Mouse (Mus musculus) ES-Bruce4 (cell line): ENCODE data around the gene Galp. TPM values are rescaled to one million over a fixed set of nuclear protein-coding genes. Genes with fewer than 3 reads are reported as not detected.
"Not testable (repeated sequence)": the region's sequence is repeated elsewhere in the genome, so short reads cannot be mapped to it uniquely, and the experiment has no call there.

Experiments
- H3K27ac ChIP-seq: 2 replicates; pipeline ENCODE4 v1.5.1; 2012; ENCODE audit warnings: low read length, inconsistent platforms; ENCODE audit not compliant: insufficient read depth
- H3K27me3 ChIP-seq: 2 replicates; pipeline ENCODE4 v1.6.1; 2012; ENCODE audit warnings: mild to moderate bottlenecking, low read length, inconsistent platforms; ENCODE audit not compliant: control insufficient read depth, poor library complexity, insufficient read depth, severe bottlenecking
- H3K36me3 ChIP-seq: 2 replicates; pipeline ENCODE4 v1.6.1; 2012; ENCODE audit warnings: inconsistent platforms, mild to moderate bottlenecking, low read length, moderate library complexity; ENCODE audit not compliant: control insufficient read depth, poor library complexity, insufficient read depth, severe bottlenecking
- H3K4me1 ChIP-seq: one replicate; pipeline ENCODE4 v1.8.1; 2011; ENCODE audit warnings: low read length; ENCODE audit not compliant: control insufficient read depth, insufficient read depth
- H3K4me3 ChIP-seq: 2 replicates; pipeline ENCODE4 v1.5.1; 2011; ENCODE audit warnings: low read depth, mild to moderate bottlenecking, low read length
- H3K9ac ChIP-seq: 2 replicates; pipeline ENCODE4 v1.6.1; 2012; ENCODE audit warnings: low read depth, mild to moderate bottlenecking, inconsistent platforms; ENCODE audit not compliant: poor library complexity, severe bottlenecking
- H3K9me3 ChIP-seq: replicated peaks from 2 replicates; pipeline ENCODE4 v1.6.1; 2012; ENCODE audit warnings: mild to moderate bottlenecking, low read length, inconsistent platforms; ENCODE audit not compliant: control insufficient read depth, poor library complexity, insufficient read depth, severe bottlenecking
- CTCF ChIP-seq: IDR thresholded peaks from one replicate; pipeline ENCODE4 v1.8.1; 2011; ENCODE audit warnings: low read depth, low read length
- EP300 ChIP-seq: IDR thresholded peaks from 2 replicates; pipeline ENCODE4 v1.6.1; 2011; ENCODE audit warnings: low read depth, low read length; ENCODE audit not compliant: insufficient read depth
- POLR2A ChIP-seq: IDR thresholded peaks from one replicate; pipeline ENCODE4 v1.8.1; 2011; ENCODE audit warnings: low read length; ENCODE audit not compliant: insufficient read depth
- polyA plus RNA-seq: library from polyadenylated mRNA; stranded (reverse); fragments of >200 nt; gene quantifications from 2 replicates; pipeline ENCODE4 v1.2.4, GENCODE M21; 2011; ENCODE audit warnings: low read depth; ENCODE audit not compliant: missing spikeins, insufficient read depth, insufficient read length

Gene Galp
- polyA plus RNA-seq, 1 experiment: not detected

DNA sequence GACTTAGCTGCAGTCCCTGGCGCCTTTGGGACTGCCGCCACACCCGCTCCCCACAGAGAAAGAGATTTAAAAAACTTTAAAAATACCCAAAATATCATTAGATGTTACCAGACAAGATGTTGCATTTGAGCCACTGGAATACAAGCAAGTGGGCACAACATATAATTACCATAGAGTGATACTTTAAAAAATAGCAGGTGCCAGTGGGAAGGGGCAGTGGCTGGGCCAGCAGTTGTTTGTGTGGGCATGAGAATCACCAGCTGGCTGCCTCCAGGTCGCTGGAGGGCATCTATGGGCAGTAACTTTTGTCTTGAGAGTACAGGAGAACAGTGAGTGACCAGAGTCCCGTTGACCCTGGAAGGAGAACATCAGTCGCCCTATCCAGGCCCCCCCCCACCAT lies 55.5 kb downstream of the Galp start, which contains the start of gene Epp13:
Epp13 (plus strand) TSS at position 301 of the 400 bp plus-strand sequence.
- Histone ChIP-seq H3K27me3 (no peaks in the 10 kb centered on the region), H3K9me3 (peaks cover 6% of the 10 kb centered on the region), H3K4me3 (no peak within 1 kb of the TSS), H3K36me3 (no peaks in the 10 kb centered on the region), H3K27ac (no peak within 1 kb of the TSS), H3K9ac (no peak within 1 kb of the TSS), H3K4me1 (no peaks in the 10 kb centered on the region)
- TF ChIP-seq POLR2A (no peak), EP300 (no peak), CTCF (no peak)

DNA sequence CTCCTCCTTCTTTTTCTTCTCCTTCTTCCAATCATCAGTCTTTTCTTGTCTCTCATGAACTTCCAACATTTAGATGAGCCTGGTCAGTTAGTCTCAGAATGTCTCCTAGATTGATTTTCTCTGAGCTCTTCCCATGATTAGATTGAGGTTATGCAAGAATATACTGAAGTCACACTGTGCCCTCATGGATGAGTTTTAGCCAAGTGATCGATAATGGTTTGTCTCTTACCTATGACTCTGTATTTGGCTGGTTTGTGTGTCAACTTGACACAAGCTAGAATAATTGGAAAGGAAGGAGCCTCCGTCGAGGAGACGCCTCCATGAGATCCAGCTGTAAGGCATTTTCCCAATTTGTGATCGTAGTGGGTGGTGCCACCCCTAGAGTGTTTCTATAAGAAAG lies 57.6 kb downstream of the Galp start:
- no peaks in the 10 kb centered on the region for H3K36me3 ChIP-seq
- H3K27ac ChIP-seq: no peak overlapping the region; the same call in 1 of the 2 replicates
- H3K9ac ChIP-seq: no peak overlapping the region
- no peaks in the 10 kb centered on the region for H3K27me3 ChIP-seq
- peaks cover 6% of the 10 kb centered on the region for H3K9me3 ChIP-seq
- no peak for TF ChIP-seq POLR2A
- no peak for TF ChIP-seq CTCF
- no peak for TF ChIP-seq EP300
- H3K4me3 ChIP-seq: no peak overlapping the region
- H3K4me1 ChIP-seq: no peaks in the 10 kb centered on the region

DNA sequence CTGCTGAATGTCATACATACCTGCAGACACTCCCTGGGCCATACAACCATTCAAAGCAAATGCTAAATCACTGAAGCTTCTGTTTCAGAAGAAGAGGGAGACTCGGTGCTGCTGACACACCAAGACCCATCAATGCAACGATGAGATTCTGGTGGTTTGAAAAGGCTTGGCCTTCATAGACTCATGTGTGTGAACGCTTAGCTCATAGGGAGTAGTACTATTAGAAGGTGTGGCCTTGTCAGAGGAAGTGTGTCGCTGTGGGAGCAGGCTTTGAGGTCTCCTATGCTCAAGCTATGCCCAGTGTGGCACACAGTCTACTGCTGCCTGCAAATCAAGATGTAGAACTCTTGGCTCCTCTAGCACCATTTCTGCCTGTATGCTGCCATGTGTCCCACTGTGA lies 60.5 kb downstream of the Galp start:
- H3K36me3 ChIP-seq: no peaks in the 10 kb centered on the region
- H3K4me1 ChIP-seq: no peaks in the 10 kb centered on the region
- no peak overlapping the region for H3K9ac ChIP-seq
- no peak for TF ChIP-seq POLR2A
- no peak for TF ChIP-seq EP300
- no peak for TF ChIP-seq CTCF
- no peak overlapping the region for H3K4me3 ChIP-seq
- peaks cover 5% of the 10 kb centered on the region for H3K9me3 ChIP-seq
- peak overlapping the region; percentile 100 for H3K27ac ChIP-seq
- H3K27me3 ChIP-seq: no peaks in the 10 kb centered on the region

DNA sequence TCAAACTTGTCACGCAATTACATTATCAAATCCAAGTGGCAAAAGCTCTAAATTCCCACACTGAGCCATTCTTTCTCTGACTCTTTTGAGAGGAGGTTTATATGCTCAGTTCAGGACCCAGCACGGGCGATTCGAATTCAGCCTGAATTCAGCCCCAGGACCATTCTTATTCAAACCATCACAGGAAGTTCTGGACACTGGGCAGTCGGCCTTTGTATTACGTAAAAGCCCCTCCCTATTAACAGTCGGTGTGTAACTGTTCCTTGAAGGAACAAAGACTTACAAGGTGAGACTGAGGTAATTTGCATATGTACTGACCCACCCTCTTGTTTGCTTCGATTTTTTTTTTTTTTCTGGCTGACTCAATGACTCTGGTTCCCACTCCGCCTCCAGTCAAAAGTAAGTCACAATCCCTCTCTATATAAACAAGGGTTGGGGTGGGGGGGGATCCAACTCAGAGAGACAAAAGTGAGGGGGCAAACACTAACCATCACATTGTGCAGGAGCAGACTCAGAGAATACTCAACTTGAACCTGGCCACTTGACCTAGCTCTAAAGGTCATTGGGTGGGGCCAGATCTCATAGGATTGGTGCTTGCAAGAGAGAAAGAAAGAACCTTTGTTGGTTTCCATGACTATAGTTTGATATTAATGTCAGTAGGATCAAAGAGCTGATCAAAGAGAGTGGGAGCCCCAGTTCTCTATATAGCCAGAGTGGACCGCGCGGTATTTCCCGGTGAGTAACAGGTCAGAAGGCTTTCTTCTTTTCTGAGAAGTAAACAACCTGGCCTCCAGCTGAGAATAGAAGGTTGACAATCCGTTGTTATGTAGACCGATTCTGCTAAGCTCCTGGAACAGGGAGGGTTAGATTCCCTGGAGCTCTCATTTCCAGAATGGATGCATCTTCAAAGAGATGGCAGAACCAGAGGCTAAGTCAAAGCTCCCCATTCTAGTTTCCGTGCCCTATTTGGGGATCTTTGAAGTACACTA lies 61.6 kb downstream of the Galp start:
- TF ChIP-seq CTCF (no peak), POLR2A (no peak), EP300 (peak; percentile 95)
- peak overlapping the region; percentile 67 for H3K4me3 ChIP-seq
- H3K9ac ChIP-seq: peak overlapping the region; percentile 90
- H3K36me3 ChIP-seq: no peaks in the 10 kb centered on the region; the same call in 1 of the 2 replicates
- H3K9me3 ChIP-seq: peaks cover 3% of the 10 kb centered on the region
- no peaks in the 10 kb centered on the region for H3K27me3 ChIP-seq
- no peaks in the 10 kb centered on the region for H3K4me1 ChIP-seq
- H3K27ac ChIP-seq: peak overlapping the region; percentile 100

DNA sequence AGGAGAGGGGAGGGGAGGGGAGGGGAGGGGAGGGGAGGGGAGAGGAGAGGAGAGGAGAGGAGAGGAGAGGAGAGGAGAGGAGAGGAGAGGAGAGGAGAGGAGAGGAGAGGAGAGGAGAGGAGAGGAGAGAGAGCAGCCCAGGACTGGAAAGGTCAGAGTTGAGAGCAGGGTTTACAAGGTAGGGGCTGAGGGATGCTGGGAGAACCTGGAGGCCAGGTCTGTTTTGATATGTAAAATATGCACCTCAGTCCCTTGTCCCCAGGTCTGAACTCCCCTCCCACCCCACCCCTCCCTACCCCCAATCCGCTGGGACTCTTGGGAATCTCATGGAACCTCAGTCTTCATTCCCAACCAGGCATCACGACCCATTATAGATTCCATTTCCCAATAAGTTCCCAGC lies 63.1 kb downstream of the Galp start:
- not testable (repeated sequence) for H3K4me1 ChIP-seq, H3K27me3 ChIP-seq, H3K36me3 ChIP-seq, H3K9me3 ChIP-seq
- peak overlapping the region; percentile 90 for H3K9ac ChIP-seq
- peak overlapping the region; percentile 62 for H3K4me3 ChIP-seq
- peak overlapping the region; percentile 100 for H3K27ac ChIP-seq
- TF ChIP-seq EP300: peak; percentile 87

DNA sequence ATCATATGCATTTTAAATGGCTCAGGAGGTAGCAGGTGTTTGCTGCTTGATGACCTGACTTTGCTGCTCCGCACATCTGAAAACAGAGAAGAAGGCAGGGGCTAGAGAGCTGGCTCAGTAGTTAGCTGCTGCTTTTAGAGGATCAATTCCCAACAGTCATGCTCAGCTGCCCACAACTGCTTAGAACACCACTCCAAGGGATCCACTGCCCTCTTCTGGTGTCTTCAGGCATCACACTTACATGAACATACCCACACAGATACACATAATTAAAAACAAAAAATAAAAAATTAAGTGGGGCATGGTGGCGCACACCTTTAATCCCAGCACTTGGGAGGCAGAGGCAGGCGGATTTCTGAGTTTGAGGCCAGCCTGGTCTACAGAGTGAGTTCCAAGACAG lies 65.2 kb downstream of the Galp start:
- Histone ChIP-seq H3K4me1 (no peaks in the 10 kb centered on the region), H3K4me3 (no peak overlapping the region), H3K27me3 (no peaks in the 10 kb centered on the region), H3K9me3 (no peaks in the 10 kb centered on the region), H3K9ac (no peak overlapping the region), H3K27ac (no peak overlapping the region), H3K36me3 (no peaks in the 10 kb centered on the region; the same call in 1 of the 2 replicates)
- TF ChIP-seq CTCF (peak; percentile 62), EP300 (no peak)
